Mouse (Mus musculus) CD4-positive naive resting alpha-beta T cell, adult 76 days (primary cell): Measurements from ENCODE around the gene Prss35. TPM values are rescaled to one million over a fixed set of nuclear protein-coding genes. Genes with fewer than 3 reads are reported as not detected.

ENCODE experiments used
- total RNA-seq: library from RNA; stranded (reverse); gene quantifications from one replicate; pipeline ENCODE4 v1.2.4, GENCODE M21; 2023

The Prss35 gene
- total RNA-seq, result not detected

DNA sequence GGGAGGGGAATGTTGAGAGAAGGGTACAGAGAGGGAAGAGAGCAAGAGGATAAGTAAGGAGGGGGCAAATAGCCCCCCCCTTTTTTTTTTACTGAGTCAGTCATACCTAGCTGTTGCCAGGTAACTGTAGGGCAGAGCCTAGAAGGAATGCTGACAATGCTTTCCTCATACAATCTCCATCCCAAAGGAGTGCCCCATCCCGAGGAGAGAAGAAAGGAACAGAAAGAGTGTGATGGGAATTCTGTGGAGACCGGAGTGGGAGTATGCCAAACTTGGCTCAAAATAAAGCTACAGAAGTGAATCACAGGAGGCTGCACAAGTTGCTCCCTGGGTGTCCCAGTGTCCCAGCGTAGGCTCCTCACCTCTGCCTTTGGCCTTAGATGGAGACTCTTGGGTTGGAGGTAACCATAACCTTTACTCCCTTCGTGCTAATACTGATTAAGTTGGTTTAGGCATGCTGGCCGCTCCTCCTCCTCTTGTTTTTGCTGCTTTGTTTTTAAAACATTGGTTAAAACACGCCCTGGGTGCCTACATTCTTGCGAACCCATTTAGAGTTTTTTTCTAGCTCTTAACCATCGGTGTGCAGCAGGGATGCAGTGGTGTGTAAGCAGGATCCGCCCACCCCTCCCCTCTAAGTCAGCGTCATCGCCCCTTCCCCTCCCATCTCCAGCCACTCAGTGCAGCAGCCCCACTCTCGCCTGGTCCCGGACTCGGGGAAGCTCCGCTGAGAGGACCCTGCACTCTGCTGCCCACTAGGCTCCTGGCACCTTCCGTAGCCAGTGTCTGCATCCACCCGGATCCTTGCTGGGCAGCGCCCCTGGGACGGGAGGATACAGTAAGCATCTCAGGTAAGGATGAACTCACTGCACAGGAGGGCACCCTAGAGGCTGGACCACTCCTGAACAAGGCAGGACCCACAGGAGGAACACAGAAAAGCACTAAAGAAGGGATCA lies at the start of gene Prss35:
Gene Prss35, plus strand, starts transcription at position 691 of the 953 bp plus-strand sequence.

GRCm38 (mm10) chr9:86695818-86696261 lies 47.6 kb upstream of the Prss35 start, which contains the start of gene Me1:
Gene Me1, minus strand, starts transcription at chr9:86695953.

Other genes with a start within 250 kb of the Prss35 start
- 13.8 TPM for gene Pgm3, start 171.8 kb upstream of the Prss35 start, total RNA-seq
- 1.6 TPM for gene Rwdd2a, start 171.7 kb upstream of the Prss35 start, total RNA-seq
- not detected for gene Me1, start 47.7 kb upstream of the Prss35 start, total RNA-seq
- gene Snap91, start 137.0 kb downstream of the Prss35 start, total RNA-seq, result not detected